Mouse (Mus musculus) heart, postnatal 14 days (tissue): Measurements from ENCODE around the gene Apobec3. TPM values are rescaled to one million over a fixed set of nuclear protein-coding genes. Genes with fewer than 3 reads are reported as not detected.
"Not testable (repeated sequence)": the region's sequence is repeated elsewhere in the genome, so short reads cannot be mapped to it uniquely, and the experiment has no call there.

Source experiments
- DNase-seq, 2 experiments: peaks; one replicate each; pipeline ENCODE4 v3.0.0; 2021 to 2022
- intact Hi-C: fragments of 180-260 bp; cut with DNase I; formaldehyde crosslinking; loops from one replicate; pipeline ENCODE4 v1.15.1; 2025
- total RNA-seq, 2 experiments: library from RNA; stranded (reverse); gene quantifications; 2 replicates each; pipeline ENCODE4 v1.2.3; 2021

Apobec3 gene
- total RNA-seq, 2 experiments from 2014 or later: 13.0 to 14.4 TPM

DNA sequence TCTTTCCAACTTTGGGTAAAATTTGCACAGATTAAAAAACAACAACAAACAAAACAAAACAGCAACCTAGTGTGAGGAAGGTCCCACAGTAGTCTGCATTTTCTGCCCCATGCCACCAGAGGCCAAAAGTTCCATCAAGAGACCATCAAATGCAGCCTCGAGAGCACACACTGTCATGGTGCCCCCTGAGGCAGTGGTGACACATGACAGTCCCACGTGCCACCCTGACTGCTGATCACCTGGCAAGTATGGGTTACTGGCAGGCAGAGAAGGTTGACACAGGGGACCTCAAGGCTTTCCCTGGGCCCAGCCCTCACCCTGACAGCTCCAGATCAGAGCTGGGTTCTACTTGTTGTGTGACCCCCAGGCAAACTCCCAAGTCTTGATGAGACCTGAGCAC, 28.3 kb downstream of the Apobec3 start:
- no peak for DNase-seq
- intact Hi-C loops: no loop called here

DNA sequence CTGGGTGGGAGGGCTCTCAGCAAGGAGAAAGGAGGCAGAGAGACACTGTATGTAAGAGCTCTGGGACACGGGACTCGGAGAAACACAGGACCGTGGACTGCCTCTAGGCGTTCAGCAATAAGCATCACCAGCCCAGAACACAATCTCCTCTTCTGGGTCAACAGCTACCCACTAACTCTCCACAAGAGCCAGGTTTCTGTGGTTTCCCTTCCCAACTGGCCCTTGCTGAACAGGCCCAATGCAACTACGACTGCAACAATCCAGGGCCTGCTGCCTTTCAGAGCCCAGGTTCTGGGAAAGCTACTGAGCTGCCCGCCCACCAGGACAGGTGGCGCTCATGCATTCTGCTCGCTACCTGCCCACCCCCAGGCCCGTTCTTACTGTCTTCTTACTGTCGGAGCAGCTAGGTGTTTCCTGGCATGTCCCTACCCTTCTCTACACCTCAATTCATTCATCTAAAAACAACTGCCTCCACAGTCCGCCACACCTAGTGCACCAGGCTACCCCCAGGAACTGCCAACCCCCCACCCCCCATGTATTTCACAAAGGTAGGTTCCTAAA, 35.5 kb downstream of the Apobec3 start:
- intact Hi-C loops: no loop called here
- DNase-seq: no peak

DNA sequence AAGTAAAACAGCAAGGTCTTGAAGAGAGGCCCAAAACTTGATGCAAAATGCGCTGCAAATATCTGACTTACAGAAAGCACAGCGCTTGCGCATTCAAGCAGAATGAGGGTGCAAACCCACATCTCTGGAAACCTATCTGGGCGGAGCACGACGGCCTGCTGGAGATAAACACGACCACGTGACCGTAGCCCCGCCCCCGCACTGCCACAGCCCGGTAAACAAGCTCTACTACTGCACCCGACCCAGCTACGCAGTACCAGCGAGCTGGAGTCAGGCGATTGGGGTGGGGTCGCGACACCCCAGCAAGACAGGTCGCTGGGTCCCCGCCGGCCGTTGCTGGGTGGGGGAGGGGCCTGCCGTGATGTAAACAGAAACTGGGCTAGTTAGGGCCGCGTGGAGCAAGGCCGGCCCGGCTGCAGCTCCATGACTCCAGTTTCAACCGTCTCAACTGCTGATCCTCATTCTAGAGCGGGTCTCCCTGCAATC, 36.2 kb downstream of the Apobec3 start:
- intact Hi-C loops: no loop called here
- peak; percentile 93 to 95 for DNase-seq

DNA sequence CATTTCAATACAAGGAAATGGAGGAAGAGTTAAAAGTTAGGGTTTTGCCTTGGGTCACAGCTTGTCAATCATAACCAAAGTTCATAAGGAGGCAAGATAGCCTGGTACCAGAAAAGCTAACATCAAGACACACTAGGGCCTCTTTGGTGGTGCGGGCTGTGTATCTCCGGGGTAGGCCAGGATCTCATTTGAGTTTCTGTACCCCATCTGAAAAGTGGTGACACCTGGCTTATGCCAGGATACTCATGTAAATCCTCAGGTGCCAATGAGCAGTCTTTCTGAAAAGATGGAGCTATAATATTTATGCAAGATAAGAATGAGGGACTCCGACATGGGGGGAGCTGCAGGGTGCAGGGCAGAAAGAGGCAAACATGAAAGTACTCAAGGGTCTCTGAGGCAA, 36.9 kb downstream of the Apobec3 start:
- DNase-seq: no peak
- intact Hi-C loops: no loop called here

GRCm38 (mm10) chr15:79928736-79929135, 37.3 kb downstream of the Apobec3 start:
- intact Hi-C loops: no loop called here
- no peak for DNase-seq

DNA sequence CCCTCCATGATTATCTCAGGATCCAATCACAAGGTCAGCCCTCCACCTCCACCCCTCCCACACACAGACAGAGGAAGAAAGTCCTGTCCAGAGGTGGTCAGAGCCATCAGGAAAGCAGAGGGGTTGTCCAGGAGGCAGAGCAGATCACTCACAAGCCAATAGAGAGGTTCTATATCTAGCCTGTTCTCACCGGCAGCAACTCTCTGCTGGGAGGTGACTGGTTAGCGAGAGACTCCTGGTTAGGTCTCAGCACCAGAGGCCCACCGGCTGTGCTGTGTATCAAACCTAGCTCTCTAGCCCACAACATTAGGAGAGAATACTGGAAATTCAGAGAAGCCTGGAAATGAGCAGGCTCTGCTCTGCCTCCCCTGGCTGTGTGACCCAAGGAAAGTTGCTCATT, 38.3 kb downstream of the Apobec3 start:
- intact Hi-C loops: loop anchor here (5.0 kb wide), 1 partner anchor 97 kb away; the partner anchor contains the start of genes Cbx6 and Npcd

DNA sequence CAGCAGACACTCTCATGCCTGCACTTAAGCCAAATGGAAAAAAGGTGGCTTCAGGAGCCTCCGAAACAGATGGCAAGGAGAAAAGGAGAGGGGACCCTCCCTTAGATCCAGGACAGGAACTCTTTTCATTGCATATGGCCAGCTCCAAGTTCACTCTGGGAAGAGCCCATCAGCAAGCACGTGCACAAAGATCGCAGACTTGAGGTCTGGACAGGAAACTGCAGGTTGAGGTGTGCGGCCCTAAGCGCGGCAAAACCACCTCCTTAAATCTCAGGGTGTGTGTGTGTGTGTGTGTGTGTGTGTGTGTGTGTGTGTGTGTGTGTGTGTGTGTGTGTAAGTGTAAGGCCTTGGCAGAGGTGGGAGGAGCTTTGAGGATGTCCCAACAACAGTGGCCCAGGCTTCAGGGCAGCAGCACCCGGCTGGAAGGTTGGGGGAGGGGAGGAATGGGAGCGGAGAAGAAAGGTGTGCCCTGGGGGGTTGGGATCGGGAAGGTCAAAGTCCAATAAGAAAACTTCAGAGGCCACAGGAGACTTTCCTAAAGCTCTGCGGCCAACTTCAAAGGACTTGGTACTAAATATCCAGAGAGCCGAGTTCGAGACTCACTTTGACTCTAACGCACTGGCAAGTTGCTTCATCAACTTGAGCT, 40.2 kb downstream of the Apobec3 start:
- DNase-seq: no peak
- intact Hi-C loops: loop anchor here (5.0 kb wide), 1 partner anchor 99 kb away; the partner anchor contains the start of genes Cbx6 and Npcd

More for the DNA sequence above, 38.3 kb downstream of the Apobec3 start:
- DNase-seq: no peak

DNA sequence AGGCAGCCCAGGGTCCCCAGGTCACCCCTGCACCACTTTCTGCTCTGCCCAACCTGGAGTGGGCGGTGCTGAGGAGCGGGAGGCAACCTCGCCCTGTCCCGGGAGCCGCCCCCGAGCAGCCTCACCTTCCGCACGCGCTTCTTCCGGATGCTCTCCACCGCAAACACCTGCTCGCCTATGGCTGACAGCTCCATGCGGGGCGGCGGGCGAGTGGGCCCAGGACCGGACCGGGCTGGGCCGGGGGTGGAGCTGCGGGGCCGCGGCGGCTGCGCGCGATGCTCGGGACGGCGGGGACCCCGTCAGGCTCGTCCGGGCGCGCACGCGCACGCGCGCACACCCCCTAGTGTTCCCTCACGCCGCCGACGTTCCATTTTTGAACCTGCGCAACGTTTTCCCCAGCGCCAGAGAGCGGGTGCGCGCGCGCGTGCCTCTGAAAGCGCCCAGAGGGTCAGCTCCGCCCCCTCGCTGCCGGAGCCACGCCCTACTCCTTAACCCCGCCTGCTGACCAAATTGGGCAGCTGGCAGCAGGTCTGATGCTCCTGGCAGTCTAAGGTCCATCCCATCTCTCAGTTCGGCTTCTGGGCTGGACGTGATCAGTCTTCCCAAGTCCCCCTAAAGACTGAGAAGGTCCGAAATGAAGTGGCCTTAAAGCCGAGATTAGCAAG, 41.0 kb downstream of the Apobec3 start:
- intact Hi-C loops: loop anchor here (5.0 kb wide), 1 partner anchor 100 kb away; the partner anchor contains the start of genes Cbx6 and Npcd
- peak; percentile 90 to 91 for DNase-seq

- intact Hi-C loops: loop anchor here (5.0 kb wide), 1 partner anchor 101 kb away; the partner anchor contains the start of genes Cbx6 and Npcd
- no peak for DNase-seq
These were observed 41.7 kb downstream of the Apobec3 start for GRCm38 (mm10) chr15:79933052-79933669.

DNA sequence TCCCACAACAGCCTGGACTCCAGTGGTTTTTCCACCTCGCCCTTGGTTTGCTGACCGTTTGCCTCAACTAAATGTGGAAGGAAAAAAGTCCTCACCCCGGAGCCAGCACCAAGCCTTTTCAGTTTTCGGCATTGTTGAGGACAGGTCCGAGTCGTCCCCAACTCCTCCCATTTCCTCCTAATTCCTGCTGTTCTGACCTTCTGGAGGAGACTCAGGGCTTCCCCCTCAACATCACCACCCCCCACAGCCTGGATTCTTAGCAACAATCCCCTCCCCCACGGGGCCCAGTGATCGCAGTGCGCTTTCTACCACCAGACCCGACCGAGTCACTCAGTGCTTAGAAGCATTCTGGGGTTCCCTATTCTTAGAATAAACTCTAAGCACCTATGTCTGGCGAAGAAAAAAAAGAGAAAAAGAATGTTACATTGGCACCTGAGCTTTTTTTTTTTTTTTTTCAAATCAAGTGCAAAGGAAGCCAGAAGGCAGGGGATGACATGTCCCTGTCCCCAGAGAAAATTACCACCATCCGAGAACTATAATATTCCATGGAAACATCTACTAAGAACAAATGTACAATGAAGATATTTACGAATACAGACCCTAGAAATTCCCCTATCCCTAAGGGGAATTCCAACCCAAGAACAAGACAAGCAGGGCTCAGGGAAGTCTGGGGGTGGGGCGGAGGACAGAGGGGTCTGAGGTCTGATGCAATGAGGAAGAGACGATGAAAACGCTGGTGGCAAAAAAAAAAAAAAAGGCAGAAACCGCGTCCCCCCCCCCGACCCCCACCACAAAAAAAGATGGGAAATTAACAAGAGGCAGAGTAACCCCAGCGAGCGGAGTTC, 42.4 kb downstream of the Apobec3 start:
- intact Hi-C loops: loop anchor here (5.0 kb wide), 1 partner anchor 102 kb away; the partner anchor contains the start of genes Cbx6 and Npcd
- DNase-seq: no peak

GRCm38 (mm10) chr15:79934776-79935175, 43.3 kb downstream of the Apobec3 start:
- intact Hi-C loops: loop anchor here (5.0 kb wide), 1 partner anchor 102 kb away; the partner anchor contains the start of genes Cbx6 and Npcd
- DNase-seq: no peak

DNA sequence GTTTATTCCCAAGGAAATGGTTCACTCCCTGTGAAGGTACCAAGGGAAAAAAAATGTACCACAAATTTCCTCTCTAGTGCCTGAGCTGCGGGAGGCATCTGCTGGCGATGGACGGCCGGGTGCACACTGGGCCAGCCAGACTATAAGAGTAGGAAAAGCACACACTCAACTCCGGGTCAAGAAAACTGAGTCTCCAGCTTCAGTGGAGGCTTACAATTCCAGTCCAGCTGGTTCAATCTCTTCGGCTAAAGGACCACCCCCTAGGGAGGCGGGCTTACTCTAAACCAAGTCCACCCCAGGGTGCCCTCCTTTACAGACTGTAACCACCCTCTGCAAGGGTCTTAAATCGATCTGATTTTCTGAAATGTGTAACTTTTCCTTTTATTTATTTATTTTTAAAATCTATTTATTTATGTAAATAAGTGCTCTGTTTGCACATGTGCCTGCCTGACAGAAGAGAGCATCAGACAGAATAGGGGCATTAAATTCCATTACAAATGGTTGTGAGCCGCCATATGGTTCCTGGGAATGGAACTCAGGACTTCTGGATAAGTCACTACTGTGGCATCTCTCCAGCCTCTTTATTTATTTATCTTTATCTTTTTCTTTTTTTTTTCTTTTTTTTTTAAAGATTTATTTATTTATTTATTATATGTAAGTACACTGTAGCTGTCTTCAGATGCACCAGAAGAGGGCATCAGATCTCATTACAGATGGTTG, 44.4 kb downstream of the Apobec3 start:
- no peak for DNase-seq
- intact Hi-C loops: no loop called here

GRCm38 (mm10) chr15:79936374-79936751, 44.9 kb downstream of the Apobec3 start:
- DNase-seq: no peak
- intact Hi-C loops: no loop called here

DNA sequence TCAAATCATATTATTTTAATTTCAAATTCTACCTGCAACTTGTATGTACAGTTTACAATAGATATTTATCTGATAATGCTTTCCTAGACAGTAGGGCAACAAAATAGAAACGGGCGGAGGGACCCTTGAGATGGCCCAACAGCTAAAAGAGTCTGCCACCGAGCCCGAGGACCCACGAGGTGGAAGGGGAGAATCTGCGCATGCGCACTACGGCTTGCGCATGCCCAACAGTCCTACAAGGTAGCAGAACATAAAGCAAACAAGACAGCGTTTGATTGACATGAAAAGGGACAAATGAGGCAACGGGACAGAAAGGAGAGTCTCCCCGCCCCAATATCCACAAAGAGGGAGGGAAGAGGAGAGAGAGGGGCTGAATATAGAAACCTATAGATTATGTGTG, 47.6 kb downstream of the Apobec3 start:
- intact Hi-C loops: no loop called here
- DNase-seq: no peak

DNA sequence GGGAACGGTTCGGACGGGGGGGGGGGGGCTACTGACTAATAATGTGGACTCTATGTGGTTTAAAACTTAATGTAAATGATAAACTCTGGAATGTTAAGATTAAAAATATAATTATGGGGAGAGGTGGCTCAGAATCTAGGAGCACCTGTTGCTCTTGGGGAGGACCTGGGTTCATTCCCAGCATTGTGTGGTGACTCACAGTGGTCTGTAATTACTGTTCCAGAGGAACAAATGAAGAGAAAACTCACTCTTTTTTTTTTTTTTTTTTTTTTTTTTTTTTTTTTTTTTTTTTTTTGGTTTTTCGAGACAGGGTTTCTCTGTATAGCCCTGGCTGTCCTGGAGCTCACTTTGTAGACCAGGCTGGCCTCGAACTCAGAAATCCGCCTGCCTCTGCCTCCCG, 48.0 kb downstream of the Apobec3 start:
- intact Hi-C loops, DNase-seq: not testable (repeated sequence)

DNA sequence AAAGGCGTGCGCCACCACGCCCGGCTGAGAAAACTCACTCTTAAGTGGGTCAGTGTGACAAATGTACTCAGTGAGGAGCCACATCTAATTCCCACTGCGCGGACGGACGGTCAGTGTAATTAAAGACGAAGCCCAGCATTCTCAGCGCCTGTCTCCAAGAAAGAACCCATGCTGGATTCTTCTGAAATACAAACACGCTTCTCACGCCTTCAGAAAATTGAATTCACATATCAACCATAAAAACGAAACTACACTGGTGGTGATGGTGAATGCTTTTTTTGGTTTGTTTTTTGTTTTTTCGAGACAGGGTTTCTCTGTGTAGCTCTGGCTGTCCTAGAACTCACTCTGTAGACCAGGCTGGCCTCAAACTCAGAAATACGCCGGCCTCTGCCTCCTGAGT, 48.5 kb downstream of the Apobec3 start:
- intact Hi-C loops: no loop called here
- no peak for DNase-seq

DNA sequence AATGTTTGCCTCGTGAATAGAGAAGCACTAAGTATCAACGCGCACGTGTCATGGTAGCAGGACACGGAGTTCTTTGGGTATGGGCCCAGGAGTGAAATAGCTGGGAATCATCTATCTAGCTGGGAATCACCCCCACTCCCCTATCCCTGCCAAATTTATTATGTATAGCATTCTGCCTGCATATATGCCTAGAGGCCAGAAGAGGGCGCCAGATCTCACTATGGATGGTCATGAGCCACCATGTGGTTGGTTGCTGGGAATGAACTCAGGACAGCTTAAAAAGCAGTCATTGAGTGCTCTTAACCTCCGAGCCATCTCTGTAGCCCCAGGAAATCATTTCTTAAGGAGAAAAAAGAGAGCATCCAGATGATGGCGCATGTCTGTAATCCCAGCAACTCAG, 49.5 kb downstream of the Apobec3 start:
- intact Hi-C loops: no loop called here
- DNase-seq: peak; percentile 37 to 63

DNA sequence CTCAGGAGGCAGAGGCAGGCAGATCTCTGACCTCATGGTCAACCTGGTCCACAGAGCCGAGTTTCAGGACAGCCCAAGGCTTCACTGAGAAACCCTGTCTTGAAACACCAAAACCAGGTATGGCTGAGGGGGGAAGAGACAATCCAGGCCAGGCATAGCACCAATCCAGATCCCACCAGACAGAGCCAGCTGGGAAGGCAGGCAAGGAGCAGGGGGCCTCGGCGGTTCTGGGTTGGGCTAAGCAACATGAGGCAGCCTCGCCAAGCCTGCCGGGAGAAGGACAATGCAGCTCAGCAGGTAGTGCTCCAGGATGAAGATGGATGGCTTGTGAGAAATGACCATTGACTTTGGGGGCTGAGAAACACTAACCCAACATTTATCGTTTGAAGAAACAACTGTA, 51.1 kb downstream of the Apobec3 start:
- intact Hi-C loops: no loop called here
- DNase-seq: no peak

DNA sequence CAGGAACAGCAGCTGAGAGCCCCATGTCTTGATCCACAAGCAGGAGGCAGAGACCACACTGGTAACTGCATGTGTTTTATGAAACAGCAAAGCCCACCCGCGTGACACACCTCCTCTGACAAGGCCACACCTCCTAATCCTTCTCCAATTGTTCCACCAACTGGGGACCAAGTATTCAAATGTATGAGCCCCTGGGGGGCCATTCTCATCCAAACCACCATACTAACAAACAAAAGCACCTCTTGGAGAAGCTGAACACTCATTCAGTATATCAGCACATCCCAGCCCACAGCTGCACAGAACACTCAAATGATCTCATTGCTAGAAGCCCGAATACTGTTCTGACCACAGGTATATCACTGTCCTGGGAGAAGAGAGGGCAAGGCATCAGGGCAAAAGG, 52.1 kb downstream of the Apobec3 start:
- no peak for DNase-seq
- intact Hi-C loops: no loop called here
